Mouse (Mus musculus) bone marrow, adult 2 months (tissue): ENCODE measurements around the gene Gins3.

Experiments
- CTCF ChIP-seq: fragments of 200-500 bp; IDR thresholded peaks from 2 replicates; pipeline ENCODE4 v1.5.1; 2011; ENCODE audit warnings: low read length, control low read depth; ENCODE audit not compliant: control insufficient read depth, insufficient read depth
- POLR2A ChIP-seq: fragments of 200-500 bp; IDR thresholded peaks from 2 replicates; pipeline ENCODE4 v1.6.1; 2011; ENCODE audit warnings: low read depth, mild to moderate bottlenecking, control low read depth, low read length, borderline replicate concordance; ENCODE audit not compliant: control insufficient read depth

GRCm38 (mm10) chr8:95611769-95612168, 21.5 kb upstream of the Gins3 start:
- TF ChIP-seq CTCF (no peak), POLR2A (no peak)
